Mouse (Mus musculus) right cerebral cortex, postnatal 10 days (tissue): ENCODE measurements at regions not wholly inside any gene's neighbourhood (a gene's known extent, or its start where the extent isn't known, plus 50 kb on each side); places are given as distances from the start of the nearest gene placed in this dataset.

Experiments used
- DNase-seq, 2 experiments: peaks; one replicate each; pipeline ENCODE4 v3.0.0; 2021; ENCODE audit warnings: low spot score in 2 of 2

- peak; percentile 20 to 33 for DNase-seq
Observed at GRCm38 (mm10) chr4:61909409-61909808, 74.4 kb upstream of the Mup5 start.

GRCm38 (mm10) chr4:61902136-61902535 lies 67.1 kb upstream of the Mup5 start:
- no peak for DNase-seq

- no peak for DNase-seq
Observed at GRCm38 (mm10) chr4:61898184-61898583, 63.2 kb upstream of the Mup5 start.

DNA sequence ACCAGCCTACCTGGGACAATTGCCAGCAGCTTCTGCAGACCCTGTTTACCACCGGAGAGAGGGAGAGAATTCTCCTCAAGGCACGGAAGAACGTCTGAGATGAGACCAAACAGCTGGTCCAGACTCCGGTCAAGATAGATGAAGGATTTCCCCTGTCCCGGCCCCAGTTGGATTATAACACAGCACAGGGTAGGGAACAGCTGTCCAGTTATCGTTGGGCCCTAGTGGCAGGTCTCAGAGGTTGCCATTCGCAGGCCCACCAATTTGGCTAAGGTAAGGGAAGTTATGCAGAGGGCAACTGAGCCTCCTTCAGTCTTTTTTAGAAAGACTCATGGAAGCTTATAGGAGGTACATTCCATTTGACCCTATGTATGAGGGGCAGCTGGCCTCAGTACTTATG lies 62.1 kb upstream of the Mup5 start:
- DNase-seq: no peak
